Mouse (Mus musculus) lung, embryonic 16.5 days (tissue): ENCODE results near the gene Ift27. TPM values are rescaled to one million over a fixed set of nuclear protein-coding genes. Genes with fewer than 3 reads are reported as not detected.
A peak's percentile ranks its signal among the peaks of the same experiment; 100 is the strongest.

Experiments
- ATAC-seq: fragments of 200-750 bp; cut with Nextera tagmentation; 2 replicates; pipeline ENCODE4 v1.8.0; 2017; ENCODE audit warnings: low read depth, mild to moderate bottlenecking, moderate library complexity
- H3K27ac ChIP-seq: fragments of 300-500 bp; sonication (generic); 2 replicates; pipeline ENCODE4 v1.5.1; 2014; ENCODE audit warnings: mild to moderate bottlenecking, control low read depth, low read length
- H3K27me3 ChIP-seq: fragments of 300-500 bp; sonication (generic); 2 replicates; pipeline ENCODE4 v1.6.1; 2014; ENCODE audit warnings: low read depth, low read length, mixed read lengths; ENCODE audit not compliant: control insufficient read depth, insufficient read depth
- H3K36me3 ChIP-seq: fragments of 300-500 bp; sonication (generic); 2 replicates; pipeline ENCODE4 v1.6.1; 2014; ENCODE audit warnings: low read length; ENCODE audit not compliant: control insufficient read depth, insufficient read depth
- H3K4me1 ChIP-seq: fragments of 300-500 bp; sonication (generic); replicated peaks from 2 replicates; pipeline ENCODE4 v1.6.1; 2014; ENCODE audit warnings: low read length, mixed read lengths; ENCODE audit not compliant: control insufficient read depth, insufficient read depth
- H3K4me2 ChIP-seq: fragments of 300-500 bp; sonication (generic); 2 replicates; pipeline ENCODE4 v1.6.1; 2014; ENCODE audit warnings: low read depth, low read length, control low read depth
- H3K4me3 ChIP-seq: fragments of 300-500 bp; sonication (generic); 2 replicates; pipeline ENCODE4 v1.5.1; 2014; ENCODE audit warnings: mild to moderate bottlenecking, low read length, control low read depth
- H3K9ac ChIP-seq: fragments of 300-500 bp; sonication (generic); 2 replicates; pipeline ENCODE4 v1.6.1; 2014; ENCODE audit warnings: low read length, control low read depth
- H3K9me3 ChIP-seq: fragments of 300-500 bp; sonication (generic); 2 replicates; pipeline ENCODE4 v1.6.1; 2016; ENCODE audit warnings: low read length; ENCODE audit not compliant: control insufficient read depth
- WGBS: fragments of 180-500 bp; shearing (Covaris S2); extraction: QIAGEN DNeasy Blood & Tissue Kit; methylation state at CpG from one replicate; pipeline ENCODE4 v1.1.7; 2014; 5-methylcytosine and 5-hydroxymethylcytosine counted together
- polyA plus RNA-seq: library from polyadenylated mRNA; unstranded; fragments of >200 nt; fragmentation: Nextera tagmentation; extraction: Ambion mirVana; gene quantifications from 2 replicates; pipeline ENCODE4 v1.2.1, GENCODE M21; 2015

Gene Ift27
- polyA plus RNA-seq, 1 experiment from 2014 or later = 89.4 TPM

- H3K27me3 ChIP-seq = no peaks in the 10 kb centered on the region
- no peaks in the 10 kb centered on the region for H3K36me3 ChIP-seq
- H3K4me3 ChIP-seq = no peak overlapping the region
- no peak overlapping the region for H3K9ac ChIP-seq
- H3K4me2 ChIP-seq = no peak overlapping the region
- 47% methylated on average over 2 of the region's 2 CpGs for WGBS
- H3K4me1 ChIP-seq = no peaks in the 10 kb centered on the region
- no peaks in the 10 kb centered on the region for H3K9me3 ChIP-seq
- H3K27ac ChIP-seq = no peak overlapping the region
- ATAC-seq = no peak
These were observed 40.5 kb downstream of the Ift27 start for GRCm38 (mm10) chr15:78133389-78133788.

GRCm38 (mm10) chr15:78119704-78120103 is 54.2 kb downstream of the Ift27 start, which contains the start of gene Cacng2:
Cacng2 (minus strand) TSS chr15:78120028.
- 0% methylated on average over 29 of the region's 42 CpGs for WGBS
- Histone ChIP-seq H3K9ac (no peak within 1 kb of the TSS), H3K4me3 (no peak within 1 kb of the TSS), H3K4me2 (peak within 1 kb of the TSS; percentile 46), H3K27me3 (peaks cover 13% of the 10 kb centered on the region), H3K9me3 (no peaks in the 10 kb centered on the region), H3K4me1 (0 out of 2 replicates have a peak, but pooled peaks cover 3% of the 10 kb centered on the region), H3K36me3 (no peaks in the 10 kb centered on the region), H3K27ac (no peak within 1 kb of the TSS)
- ATAC-seq = peak; percentile 99

- Histone ChIP-seq H3K9ac (no peak overlapping the region), H3K9me3 (no peaks in the 10 kb centered on the region), H3K27ac (no peak overlapping the region), H3K27me3 (peaks cover 13% of the 10 kb centered on the region), H3K36me3 (no peaks in the 10 kb centered on the region), H3K4me3 (no peak overlapping the region), H3K4me1 (0 out of 2 replicates have a peak, but pooled peaks cover 3% of the 10 kb centered on the region), H3K4me2 (peak overlapping the region; percentile 46)
- WGBS = 9% methylated on average over 34 of the region's 39 CpGs
- no peak for ATAC-seq
These were observed 54.7 kb downstream of the Ift27 start for GRCm38 (mm10) chr15:78119248-78119647.

- Histone ChIP-seq H3K36me3 (no peaks in the 10 kb centered on the region), H3K27me3 (peaks cover 13% of the 10 kb centered on the region), H3K9me3 (no peaks in the 10 kb centered on the region), H3K27ac (no peak overlapping the region), H3K4me2 (no peak overlapping the region), H3K4me1 (0 out of 2 replicates have a peak, but pooled peaks cover 3% of the 10 kb centered on the region), H3K9ac (no peak overlapping the region), H3K4me3 (no peak overlapping the region)
- ATAC-seq = no peak
- 66% methylated on average over 16 of the region's 18 CpGs for WGBS
These were observed 55.5 kb downstream of the Ift27 start for GRCm38 (mm10) chr15:78118275-78118995.

- Histone ChIP-seq H3K9me3 (no peaks in the 10 kb centered on the region), H3K4me1 (0 out of 2 replicates have a peak, but pooled peaks cover 3% of the 10 kb centered on the region), H3K36me3 (no peaks in the 10 kb centered on the region), H3K4me3 (no peak overlapping the region), H3K27ac (no peak overlapping the region), H3K9ac (no peak overlapping the region), H3K27me3 (peaks cover 13% of the 10 kb centered on the region), H3K4me2 (no peak overlapping the region)
- 88% methylated on average over 16 of the region's 16 CpGs for WGBS
- no peak for ATAC-seq
These were observed 56.2 kb downstream of the Ift27 start for GRCm38 (mm10) chr15:78117731-78118130.

- H3K27ac ChIP-seq = no peak overlapping the region
- H3K9me3 ChIP-seq = no peaks in the 10 kb centered on the region
- 0 out of 2 replicates have a peak, but pooled peaks cover 3% of the 10 kb centered on the region for H3K4me1 ChIP-seq
- no peak overlapping the region for H3K4me3 ChIP-seq
- H3K4me2 ChIP-seq = no peak overlapping the region
- 78% methylated on average over 10 of the region's 10 CpGs for WGBS
- no peak for ATAC-seq
- no peaks in the 10 kb centered on the region for H3K36me3 ChIP-seq
- H3K9ac ChIP-seq = no peak overlapping the region
- H3K27me3 ChIP-seq = peaks cover 13% of the 10 kb centered on the region
These were observed 57.0 kb downstream of the Ift27 start for GRCm38 (mm10) chr15:78116936-78117335.

GRCm38 (mm10) chr15:78116244-78116643 is 57.7 kb downstream of the Ift27 start:
- 66% methylated on average over 10 of the region's 10 CpGs for WGBS
- H3K9ac ChIP-seq = no peak overlapping the region

More at GRCm38 (mm10) chr15:78116244-78116643, 57.7 kb downstream of the Ift27 start:
- H3K4me1 ChIP-seq = 0 out of 2 replicates have a peak, but pooled peaks cover 3% of the 10 kb centered on the region
- H3K4me2 ChIP-seq = no peak overlapping the region
- H3K9me3 ChIP-seq = no peaks in the 10 kb centered on the region
- ATAC-seq = no peak
- peaks cover 13% of the 10 kb centered on the region for H3K27me3 ChIP-seq
- H3K27ac ChIP-seq = no peak overlapping the region
- no peaks in the 10 kb centered on the region for H3K36me3 ChIP-seq
- no peak overlapping the region for H3K4me3 ChIP-seq

Other genes with a start within 250 kb of the Ift27 start
- 182 and 185 TPM in 2 replicates for gene Txn2, start 245.1 kb downstream of the Ift27 start, polyA plus RNA-seq
- gene Foxred2, start 217.4 kb downstream of the Ift27 start, polyA plus RNA-seq = 2.7 and 3.7 TPM in 2 replicates
- 166 and 170 TPM in 2 replicates for gene Eif3d, start 203.3 kb downstream of the Ift27 start, polyA plus RNA-seq
- 0.05 TPM in 1 of 2 replicates, not detected in the other for gene Cacng2, start 54.1 kb downstream of the Ift27 start, polyA plus RNA-seq
- gene Pvalb, start 32.3 kb upstream of the Ift27 start, polyA plus RNA-seq = 0.21 TPM in 1 of 2 replicates, not detected in the other
- 4.6 and 5.7 TPM in 2 replicates for gene Ncf4, start 70.7 kb upstream of the Ift27 start, polyA plus RNA-seq
- 0.47 and 0.48 TPM in 2 replicates for gene Csf2rb2, start 131.6 kb upstream of the Ift27 start, polyA plus RNA-seq
- gene Csf2rb, start 151.6 kb upstream of the Ift27 start, polyA plus RNA-seq = 3.0 and 6.5 TPM in 2 replicates
- not detected in 2 replicates for gene Tex33, start 221.8 kb upstream of the Ift27 start, polyA plus RNA-seq
- 129 and 160 TPM in 2 replicates for gene Tst, start 231.8 kb upstream of the Ift27 start, polyA plus RNA-seq
- 5.0 and 5.5 TPM in 2 replicates for gene Mpst, start 232.3 kb upstream of the Ift27 start, polyA plus RNA-seq